Mouse (Mus musculus): ENCODE results near the gene Dennd5b. TPM values are rescaled to one million over a fixed set of nuclear protein-coding genes. Genes with fewer than 3 reads are reported as not detected.

The Dennd5b gene
- polyA plus RNA-seq, 1 experiment from 2014 or later: 7.9 TPM

DNA sequence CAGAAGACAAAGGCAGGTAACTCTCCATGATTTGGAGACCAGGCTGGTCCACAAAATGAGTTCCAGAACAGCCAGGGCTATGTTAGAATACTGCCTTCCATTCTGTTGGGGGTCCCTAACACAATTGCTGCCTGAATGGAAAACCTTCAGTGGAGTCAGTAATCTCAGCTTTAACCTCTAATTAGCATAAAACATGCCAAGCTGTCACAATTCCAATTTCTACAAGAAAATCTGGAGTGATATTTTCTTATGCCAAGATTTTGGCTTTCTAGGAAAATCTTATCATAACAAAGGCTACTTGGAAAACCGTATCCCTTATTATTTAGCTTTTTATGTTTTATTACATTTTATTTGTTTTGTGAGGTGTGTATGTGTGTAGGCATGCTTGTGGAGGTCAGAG, 2.0 kb upstream of the Dennd5b start:
- WGBS (ENCODE audit: insufficient replicate concordance): 72% methylated on average over 1 of the region's 1 CpGs
- ATAC-seq: no peak

DNA sequence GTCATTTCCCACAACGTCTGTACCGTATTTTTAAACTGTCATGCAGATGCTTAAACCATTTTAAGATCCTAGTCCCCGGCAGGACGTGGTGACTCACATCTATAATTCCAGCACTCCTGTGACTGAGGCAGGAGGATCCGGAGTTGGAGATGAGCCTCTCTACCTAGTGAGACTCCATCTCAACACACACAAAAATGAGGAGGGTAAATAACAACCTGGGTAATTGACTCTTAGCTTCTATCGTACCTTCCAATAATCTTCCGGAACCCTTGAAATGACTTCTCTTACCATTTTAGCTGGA, 413 bp upstream of the Dennd5b start:
- H3K9me3 ChIP-seq (ENCODE audit: low read length): no peaks in the 10 kb centered on the region
- ATAC-seq (peak; percentile 1; the same call in 1 of the 2 replicates), DNase-seq (no peak)
- TF ChIP-seq CTCF (IDR thresholded peaks at IDR 0.05; ENCODE audit: low read depth) (no peak), EP300 (IDR thresholded peaks at IDR 0.05; ENCODE audit: low read depth) (no peak)
- H3K9ac ChIP-seq (replicated peaks): peak overlapping the region; percentile 88
- WGBS (ENCODE audit: insufficient replicate concordance): 14% methylated on average over 7 of the region's 7 CpGs
- no peaks in the 10 kb centered on the region for H3K4me1 ChIP-seq (ENCODE audit: insufficient read depth)
- peaks cover 19% of the 10 kb centered on the region for H3K27me3 ChIP-seq (ENCODE audit: insufficient read depth, low read length)
- peak overlapping the region; percentile 75 for H3K4me3 ChIP-seq (ENCODE audit: low read depth, low read length)
- peak overlapping the region; percentile 99 for H3K27ac ChIP-seq (ENCODE audit: low read depth)
- peak overlapping the region; percentile 75 for H3K4me2 ChIP-seq (ENCODE audit: low read depth, low read length)
- no peaks in the 10 kb centered on the region for H3K36me3 ChIP-seq (replicated peaks; ENCODE audit: insufficient read depth, low read length)

More for the DNA sequence above, 2.0 kb upstream of the Dennd5b start:
- no peak overlapping the region for H3K9ac ChIP-seq (replicated peaks)
- no peak for TF ChIP-seq EP300 (IDR thresholded peaks at IDR 0.05; ENCODE audit: low read depth)
- no peaks in the 10 kb centered on the region for H3K9me3 ChIP-seq (ENCODE audit: low read length)
- H3K4me2 ChIP-seq (ENCODE audit: low read depth, low read length): no peak overlapping the region
- peaks cover 19% of the 10 kb centered on the region for H3K27me3 ChIP-seq (ENCODE audit: insufficient read depth, low read length)
- no peak overlapping the region for H3K27ac ChIP-seq (ENCODE audit: low read depth)
- H3K4me1 ChIP-seq (ENCODE audit: insufficient read depth): no peaks in the 10 kb centered on the region
- no peak for DNase-seq
- H3K36me3 ChIP-seq (replicated peaks; ENCODE audit: insufficient read depth, low read length): no peaks in the 10 kb centered on the region
- no peak overlapping the region for H3K4me3 ChIP-seq (ENCODE audit: low read depth, low read length)

DNA sequence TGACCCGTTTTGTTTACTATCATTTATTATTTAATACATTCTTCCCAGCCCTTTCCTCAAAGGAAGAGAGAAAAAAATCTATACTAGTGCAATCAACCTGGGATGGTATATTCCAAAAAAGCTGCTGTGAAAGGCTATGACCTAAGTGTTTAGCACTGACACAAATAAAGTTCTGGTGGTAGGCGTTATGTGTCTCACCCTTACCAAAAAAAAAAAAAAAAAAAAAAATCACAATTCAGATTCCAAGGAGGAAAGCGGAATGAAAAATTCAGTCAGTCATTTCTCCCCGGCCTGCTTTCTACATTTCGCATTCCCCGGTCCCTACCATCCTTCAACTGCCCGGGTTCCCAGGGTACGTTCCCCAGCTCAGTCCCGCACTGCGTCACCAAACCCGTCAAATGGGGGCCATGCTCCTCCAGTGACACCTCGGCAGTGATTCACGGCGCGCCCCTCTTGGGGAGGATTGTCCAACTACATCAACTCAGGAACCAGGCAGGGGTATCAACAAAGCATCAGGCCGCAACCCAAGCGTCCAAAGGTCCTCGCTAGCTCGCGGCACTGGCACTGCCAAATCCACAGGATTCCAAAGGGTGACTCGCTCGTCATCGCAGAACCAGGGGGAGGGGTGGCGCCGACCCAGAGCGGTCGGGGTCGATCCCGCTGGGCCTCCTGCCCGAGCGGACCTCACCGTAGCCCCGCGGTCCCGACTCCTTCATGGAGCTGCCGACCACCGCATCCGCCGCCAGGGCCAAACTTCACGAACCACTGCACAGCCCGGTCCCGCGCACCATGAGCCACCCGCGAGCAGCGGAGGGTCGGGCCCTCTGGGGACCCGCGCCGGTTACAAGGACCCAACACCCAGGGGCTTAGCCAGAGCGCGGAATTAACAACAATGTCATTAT, 1.1 kb downstream of the Dennd5b start:
- ATAC-seq (peak; percentile 87), DNase-seq (peak; percentile 81)
- 3% methylated on average over 51 of the region's 52 CpGs for WGBS (ENCODE audit: insufficient replicate concordance)

DNA sequence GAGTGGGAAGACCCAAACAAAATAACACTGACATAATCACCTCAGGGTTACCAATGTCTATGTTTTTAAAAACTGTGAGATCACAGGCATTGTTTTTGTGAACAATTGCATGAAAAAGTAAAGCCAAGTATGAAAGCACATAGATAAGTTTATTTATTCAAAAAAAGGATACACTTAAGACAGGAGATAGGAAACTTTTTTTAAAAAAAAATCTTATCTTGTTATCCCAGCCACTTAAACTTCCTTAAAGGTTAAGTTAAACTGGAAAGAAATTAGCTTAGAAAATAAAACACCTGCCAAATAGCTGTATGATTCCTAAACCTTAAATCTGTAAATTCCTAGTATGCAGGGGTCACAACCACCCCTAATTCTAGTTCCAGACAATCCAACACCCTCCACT, 2.5 kb downstream of the Dennd5b start:
- Histone ChIP-seq H3K4me2 (ENCODE audit: low read depth, low read length) (peak overlapping the region; percentile 75), H3K27me3 (ENCODE audit: insufficient read depth, low read length) (peaks cover 19% of the 10 kb centered on the region), H3K4me3 (ENCODE audit: low read depth, low read length) (0 out of 2 replicates have a peak overlapping the region, but pooled peaks have one; percentile 75), H3K9ac (replicated peaks) (no peak overlapping the region), H3K4me1 (ENCODE audit: insufficient read depth) (no peaks in the 10 kb centered on the region), H3K36me3 (replicated peaks; ENCODE audit: insufficient read depth, low read length) (no peaks in the 10 kb centered on the region), H3K9me3 (ENCODE audit: low read length) (no peaks in the 10 kb centered on the region), H3K27ac (ENCODE audit: low read depth) (peak overlapping the region; percentile 99)
- no peak for TF ChIP-seq EP300 (IDR thresholded peaks at IDR 0.05; ENCODE audit: low read depth)
- TF ChIP-seq CTCF (IDR thresholded peaks at IDR 0.05; ENCODE audit: low read depth): no peak
- DNase-seq (no peak), ATAC-seq (no peak)

More for the DNA sequence above, 1.1 kb downstream of the Dennd5b start:
- Histone ChIP-seq H3K4me2 (ENCODE audit: low read depth, low read length) (peak overlapping the region; percentile 75), H3K9ac (replicated peaks) (peak overlapping the region; percentile 88), H3K27ac (ENCODE audit: low read depth) (peak overlapping the region; percentile 99), H3K9me3 (ENCODE audit: low read length) (no peaks in the 10 kb centered on the region), H3K36me3 (replicated peaks; ENCODE audit: insufficient read depth, low read length) (no peaks in the 10 kb centered on the region), H3K4me3 (ENCODE audit: low read depth, low read length) (peak overlapping the region; percentile 75), H3K4me1 (ENCODE audit: insufficient read depth) (no peaks in the 10 kb centered on the region), H3K27me3 (ENCODE audit: insufficient read depth, low read length) (peaks cover 19% of the 10 kb centered on the region)
- peak; percentile 49; the same call in 1 of the 2 replicates for TF ChIP-seq EP300 (IDR thresholded peaks at IDR 0.05; ENCODE audit: low read depth)
- TF ChIP-seq CTCF (IDR thresholded peaks at IDR 0.05; ENCODE audit: low read depth): no peak

DNA sequence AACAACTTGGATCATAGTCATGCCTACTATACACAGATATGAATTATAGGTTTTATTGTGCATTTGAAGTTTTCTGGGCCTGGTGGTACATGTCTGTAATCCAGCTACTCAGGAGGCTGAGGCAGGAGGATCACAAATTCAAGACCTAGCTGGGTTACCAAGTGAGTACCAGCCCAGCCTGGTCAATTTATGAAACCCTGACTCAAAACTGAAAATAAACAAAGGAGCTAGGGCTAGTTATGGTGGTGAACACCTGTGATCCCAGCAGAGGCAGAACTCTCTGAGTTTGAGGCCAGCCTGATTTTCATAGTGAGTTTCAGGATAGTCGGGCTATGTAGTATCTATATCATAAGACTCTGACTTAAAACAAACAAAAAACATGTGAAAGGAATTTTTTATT, 4.2 kb downstream of the Dennd5b start:
- ATAC-seq (no peak), DNase-seq (no peak)
- Histone ChIP-seq H3K36me3 (replicated peaks; ENCODE audit: insufficient read depth, low read length) (no peaks in the 10 kb centered on the region), H3K4me3 (ENCODE audit: low read depth, low read length) (no peak overlapping the region), H3K9me3 (ENCODE audit: low read length) (no peaks in the 10 kb centered on the region), H3K27ac (ENCODE audit: low read depth) (no peak overlapping the region), H3K27me3 (ENCODE audit: insufficient read depth, low read length) (peaks cover 19% of the 10 kb centered on the region), H3K4me2 (ENCODE audit: low read depth, low read length) (no peak overlapping the region), H3K4me1 (ENCODE audit: insufficient read depth) (peaks cover 3% of the 10 kb centered on the region; the same call in 1 of the 2 replicates), H3K9ac (replicated peaks) (no peak overlapping the region)
- TF ChIP-seq EP300 (IDR thresholded peaks at IDR 0.05; ENCODE audit: low read depth) (no peak), CTCF (IDR thresholded peaks at IDR 0.05; ENCODE audit: low read depth) (no peak)
- WGBS (ENCODE audit: insufficient replicate concordance): 74% methylated on average over 1 of the region's 1 CpGs

DNA sequence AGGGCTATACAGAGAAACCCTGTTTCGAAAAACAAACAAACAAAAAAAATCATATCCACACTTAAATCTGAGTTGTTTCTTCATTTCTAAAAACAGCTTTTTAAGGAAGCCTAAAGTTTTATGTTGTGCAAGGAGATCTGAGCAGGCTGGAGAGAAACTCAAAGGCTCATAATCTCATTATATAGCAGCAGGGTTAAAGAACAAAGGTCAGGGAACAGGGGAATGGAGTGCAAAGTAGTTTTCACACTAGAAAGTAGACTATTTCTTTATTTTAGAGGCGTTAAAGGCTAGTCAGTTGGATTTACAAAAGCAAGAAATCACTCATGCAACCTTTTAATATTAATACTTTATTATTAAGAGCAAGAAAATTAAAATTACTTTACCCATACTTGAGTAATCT, 5.2 kb downstream of the Dennd5b start:
- no peak overlapping the region for H3K4me3 ChIP-seq (ENCODE audit: low read depth, low read length)
- ATAC-seq: no peak
- H3K27ac ChIP-seq (ENCODE audit: low read depth): no peak overlapping the region
- no peak overlapping the region for H3K9ac ChIP-seq (replicated peaks)
- H3K9me3 ChIP-seq (ENCODE audit: low read length): no peaks in the 10 kb centered on the region
- no peaks in the 10 kb centered on the region for H3K36me3 ChIP-seq (replicated peaks; ENCODE audit: insufficient read depth, low read length)
- no peak overlapping the region for H3K4me2 ChIP-seq (ENCODE audit: low read depth, low read length)
- no peak for TF ChIP-seq EP300 (IDR thresholded peaks at IDR 0.05; ENCODE audit: low read depth)
- TF ChIP-seq CTCF (IDR thresholded peaks at IDR 0.05; ENCODE audit: low read depth): no peak
- H3K27me3 ChIP-seq (ENCODE audit: insufficient read depth, low read length): peaks cover 10% of the 10 kb centered on the region
- H3K4me1 ChIP-seq (ENCODE audit: insufficient read depth): peaks cover 3% of the 10 kb centered on the region; the same call in 1 of the 2 replicates
- DNase-seq: no peak
- WGBS (ENCODE audit: insufficient replicate concordance): 69% methylated on average over 2 of the region's 2 CpGs

Data from liver, postnatal 0 days (tissue).